Mouse (Mus musculus): ENCODE results near the gene Bsg. TPM values are rescaled to one million over a fixed set of nuclear protein-coding genes. Genes with fewer than 3 reads are reported as not detected.

The Bsg gene
- 1,334 and 1,835 TPM in 2 replicates for polyA plus RNA-seq (2021; fragmentation: Nextera tagmentation)
- long read RNA-seq, experiment 1, transcript Bsg-202 (6 exons, 1,240 nt) = minor isoform, 25 of 1,823 reads
- long read RNA-seq, experiment 1, transcript Bsg-205 (7 exons, 1,261 nt) = major isoform, 1,412 of 1,823 reads
- long read RNA-seq, experiment 1, partial matches to known transcripts = 38 of 1,823 reads
- long read RNA-seq, experiment 1, other reads (novel, unspliced or antisense) = 347 of 1,823 reads
- long read RNA-seq, experiment 2, transcript Bsg-202 (6 exons, 1,240 nt) = minor isoform, 9 of 2,812 reads
- long read RNA-seq, experiment 2, transcript Bsg-205 (7 exons, 1,261 nt) = major isoform, 2,536 of 2,812 reads
- long read RNA-seq, experiment 2, transcript Bsg-201 (8 exons, 1,526 nt) = minor isoform, 17 of 2,812 reads
- long read RNA-seq, experiment 2, partial matches to known transcripts = 11 of 2,812 reads
- long read RNA-seq, experiment 2, other reads (novel, unspliced or antisense) = 238 of 2,812 reads

GRCm38 (mm10) chr10:79704065-79704969, at the start of gene Bsg:
TSS of gene Bsg (plus strand) at chr10:79704491.

GRCm38 (mm10) chr10:79664131-79664665, 40.1 kb upstream of the Bsg start, which contains the start of gene Madcam1:
TSS of gene Madcam1 (plus strand) at chr10:79664559.

GRCm38 (mm10) chr10:79668771-79669575, 35.3 kb upstream of the Bsg start, which contains the start of gene Tpgs1:
TSS of gene Tpgs1 (plus strand) at chr10:79669369.

GRCm38 (mm10) chr10:79681591-79682245, 22.6 kb upstream of the Bsg start, which contains the start of gene Cdc34:
TSS of gene Cdc34 (plus strand) at chr10:79682195.

GRCm38 (mm10) chr10:79688720-79689119, 15.6 kb upstream of the Bsg start, which contains the start of gene Gzmm:
TSS of gene Gzmm (plus strand) at chr10:79689020.

GRCm38 (mm10) chr10:79716254-79716987, 12.1 kb downstream of the Bsg start, which contains the start of gene Hcn2:
TSS of gene Hcn2 (plus strand) at chr10:79716634.

GRCm38 (mm10) chr10:79745898-79746773, 41.8 kb downstream of the Bsg start, which contains the start of gene Polrmt:
TSS of gene Polrmt (minus strand) at chr10:79746581.

GRCm38 (mm10) chr10:79754856-79755516, 50.7 kb downstream of the Bsg start, which contains the start of gene Fgf22:
TSS of gene Fgf22 (plus strand) at chr10:79755076.

Other genes starting within 250 kb of the Bsg start
- not detected in 2 replicates for gene Vmn2r83, start 235.8 kb upstream of the Bsg start, polyA plus RNA-seq (2021; fragmentation: Nextera tagmentation)
- gene Plpp2, start 170.7 kb upstream of the Bsg start, polyA plus RNA-seq (2021; fragmentation: Nextera tagmentation) = 9.8 and 11.2 TPM in 2 replicates
- gene Mier2, start 149.3 kb upstream of the Bsg start, polyA plus RNA-seq (2021; fragmentation: Nextera tagmentation) = 21.2 and 25.3 TPM in 2 replicates
- gene Theg, start 117.2 kb upstream of the Bsg start, polyA plus RNA-seq (2021; fragmentation: Nextera tagmentation) = 0.51 and 1.1 TPM in 2 replicates
- gene C2cd4c, start 90.5 kb upstream of the Bsg start, polyA plus RNA-seq (2021; fragmentation: Nextera tagmentation) = 0.78 and 0.80 TPM in 2 replicates
- 2.2 and 2.3 TPM in 2 replicates for gene Shc2, start 66.6 kb upstream of the Bsg start, polyA plus RNA-seq (2021; fragmentation: Nextera tagmentation)
- 0.15 and 0.30 TPM in 2 replicates for gene Odf3l2, start 58.8 kb upstream of the Bsg start, polyA plus RNA-seq (2021; fragmentation: Nextera tagmentation)
- not detected in 2 replicates for gene Madcam1, start 39.9 kb upstream of the Bsg start, polyA plus RNA-seq (2021; fragmentation: Nextera tagmentation)
- gene Tpgs1, start 35.1 kb upstream of the Bsg start, polyA plus RNA-seq (2021; fragmentation: Nextera tagmentation) = 151 and 171 TPM in 2 replicates
- gene Cdc34, start 22.3 kb upstream of the Bsg start, polyA plus RNA-seq (2021; fragmentation: Nextera tagmentation) = 14.9 TPM in 2 replicates
- gene Gzmm, start 15.5 kb upstream of the Bsg start, polyA plus RNA-seq (2021; fragmentation: Nextera tagmentation) = 0.60 and 4.2 TPM in 2 replicates
- 3.3 and 4.4 TPM in 2 replicates for gene Hcn2, start 12.1 kb downstream of the Bsg start, polyA plus RNA-seq (2021; fragmentation: Nextera tagmentation)
- gene Polrmt, start 42.1 kb downstream of the Bsg start, polyA plus RNA-seq (2021; fragmentation: Nextera tagmentation) = 15.8 and 20.0 TPM in 2 replicates
- gene Fgf22, start 50.6 kb downstream of the Bsg start, polyA plus RNA-seq (2021; fragmentation: Nextera tagmentation) = 1.9 and 3.3 TPM in 2 replicates
- gene Rnf126, start 62.5 kb downstream of the Bsg start, polyA plus RNA-seq (2021; fragmentation: Nextera tagmentation) = 7.6 and 10.5 TPM in 2 replicates
- 0.79 and 0.89 TPM in 2 replicates for gene Fstl3, start 72.8 kb downstream of the Bsg start, polyA plus RNA-seq (2021; fragmentation: Nextera tagmentation)
- gene Prss57, start 86.5 kb downstream of the Bsg start, polyA plus RNA-seq (2021; fragmentation: Nextera tagmentation) = 1.3 and 1.7 TPM in 2 replicates
- gene Palm, start 89.1 kb downstream of the Bsg start, polyA plus RNA-seq (2021; fragmentation: Nextera tagmentation) = 67.9 and 93.7 TPM in 2 replicates
- gene Misp, start 116.5 kb downstream of the Bsg start, polyA plus RNA-seq (2021; fragmentation: Nextera tagmentation) = 0.15 and 0.28 TPM in 2 replicates
- 17.4 and 20.4 TPM in 2 replicates for gene Ptbp1, start 149.9 kb downstream of the Bsg start, polyA plus RNA-seq (2021; fragmentation: Nextera tagmentation)
- 4.5 and 6.4 TPM in 2 replicates for gene Prtn3, start 170.0 kb downstream of the Bsg start, polyA plus RNA-seq (2021; fragmentation: Nextera tagmentation)
- gene Plppr3, start 170.1 kb downstream of the Bsg start, polyA plus RNA-seq (2021; fragmentation: Nextera tagmentation) = 35.4 and 44.1 TPM in 2 replicates
- gene Elane, start 181.8 kb downstream of the Bsg start, polyA plus RNA-seq (2021; fragmentation: Nextera tagmentation) = not detected in 2 replicates
- not detected in 2 replicates for gene Cfd, start 186.4 kb downstream of the Bsg start, polyA plus RNA-seq (2021; fragmentation: Nextera tagmentation)
- 44.2 and 50.2 TPM in 2 replicates for gene Med16, start 204.4 kb downstream of the Bsg start, polyA plus RNA-seq (2021; fragmentation: Nextera tagmentation)
- gene Gm26602, start 206.4 kb downstream of the Bsg start, polyA plus RNA-seq (2021; fragmentation: Nextera tagmentation) = not detected in 2 replicates
- gene Kiss1r, start 212.5 kb downstream of the Bsg start, polyA plus RNA-seq (2021; fragmentation: Nextera tagmentation) = 4.1 and 4.4 TPM in 2 replicates
- gene R3hdm4, start 216.7 kb downstream of the Bsg start, polyA plus RNA-seq (2021; fragmentation: Nextera tagmentation) = 232 and 239 TPM in 2 replicates
- gene Arid3a, start 222.6 kb downstream of the Bsg start, polyA plus RNA-seq (2021; fragmentation: Nextera tagmentation) = 0.87 and 1.7 TPM in 2 replicates